Mouse (Mus musculus) limb, embryonic 11.5 days (tissue): ENCODE measurements around the gene B4galt2. TPM values are rescaled to one million over a fixed set of nuclear protein-coding genes. Genes with fewer than 3 reads are reported as not detected.

Source experiments
- ATAC-seq: fragments of 200-750 bp; cut with Nextera tagmentation; 2 replicates; pipeline ENCODE4 v1.8.0; 2017; ENCODE audit warnings: low read depth; ENCODE audit not compliant: insufficient number of reproducible peaks, low FRiP score, low TSS enrichment
- DNase-seq: peaks from one replicate; pipeline ENCODE4 v3.0.0-alpha.2; 2015; ENCODE audit warnings: low spot score
- H3K27ac ChIP-seq: fragments of 300-500 bp; sonication (generic); replicated peaks from 2 replicates; pipeline ENCODE4 v1.5.1; 2014; ENCODE audit warnings: low read depth, mild to moderate bottlenecking, low read length
- H3K27me3 ChIP-seq: fragments of 300-500 bp; sonication (generic); 2 replicates; pipeline ENCODE4 v1.6.1; 2014; ENCODE audit warnings: mild to moderate bottlenecking, low read length, mixed read lengths; ENCODE audit not compliant: control insufficient read depth, insufficient read depth
- H3K36me3 ChIP-seq: fragments of 300-500 bp; sonication (generic); 2 replicates; pipeline ENCODE4 v1.6.1; 2014; ENCODE audit warnings: mild to moderate bottlenecking, low read length, moderate library complexity, mixed read lengths; ENCODE audit not compliant: control insufficient read depth, insufficient read depth
- H3K4me1 ChIP-seq: fragments of 300-500 bp; sonication (generic); 2 replicates; pipeline ENCODE4 v1.6.1; 2014; ENCODE audit warnings: low read length, mixed read lengths; ENCODE audit not compliant: control insufficient read depth, insufficient read depth
- H3K4me2 ChIP-seq: fragments of 300-500 bp; sonication (generic); 2 replicates; pipeline ENCODE4 v1.6.1; 2014; ENCODE audit warnings: low read depth, mild to moderate bottlenecking, moderate library complexity; ENCODE audit not compliant: severe bottlenecking
- H3K4me3 ChIP-seq: fragments of 300-500 bp; sonication (generic); 2 replicates; pipeline ENCODE4 v1.5.1; 2014; ENCODE audit warnings: low read depth, low read length
- H3K9ac ChIP-seq: fragments of 300-500 bp; sonication (generic); 2 replicates; pipeline ENCODE4 v1.6.1; 2014; ENCODE audit warnings: mild to moderate bottlenecking, low read length
- H3K9me3 ChIP-seq: fragments of 300-500 bp; sonication (generic); 2 replicates; pipeline ENCODE4 v1.6.1; 2016; ENCODE audit warnings: low read length; ENCODE audit not compliant: control insufficient read depth
- WGBS: fragments of 180-500 bp; shearing (Covaris S2); extraction: QIAGEN DNeasy Blood & Tissue Kit; methylation state at CpG from one replicate; pipeline ENCODE4 v1.1.7; 2014; 5-methylcytosine and 5-hydroxymethylcytosine counted together
- polyA plus RNA-seq: library from polyadenylated mRNA; unstranded; fragments of >200 nt; fragmentation: Nextera tagmentation; extraction: Ambion mirVana; gene quantifications from 2 replicates; pipeline ENCODE4 v1.2.1, GENCODE M21; 2014

Gene B4galt2
- polyA plus RNA-seq, 1 experiment from 2014 or later = 26.7 TPM

- no peak overlapping the region for H3K27ac ChIP-seq
- no peak for ATAC-seq
- H3K4me2 ChIP-seq = no peak overlapping the region; the same call in 1 of the 2 replicates
- no peaks in the 10 kb centered on the region for H3K36me3 ChIP-seq
- H3K27me3 ChIP-seq = no peaks in the 10 kb centered on the region
- H3K4me3 ChIP-seq = no peak overlapping the region; the same call in 1 of the 2 replicates
- no peak overlapping the region for H3K9ac ChIP-seq
- 68% methylated on average over 4 of the region's 4 CpGs for WGBS
- no peaks in the 10 kb centered on the region for H3K9me3 ChIP-seq
- peaks cover 14% of the 10 kb centered on the region for H3K4me1 ChIP-seq
- no peak for DNase-seq
Measured at GRCm38 (mm10) chr4:117837271-117837670, 46.0 kb downstream of the B4galt2 start.

GRCm38 (mm10) chr4:117836204-117836767 lies 47.0 kb downstream of the B4galt2 start:
- peak; percentile 90 for ATAC-seq

GRCm38 (mm10) chr4:117835531-117836111 lies 47.7 kb downstream of the B4galt2 start:
- ATAC-seq (peak; percentile 27; the same call in 1 of the 2 replicates), DNase-seq (no peak)
- peaks cover 14% of the 10 kb centered on the region for H3K4me1 ChIP-seq
- H3K27me3 ChIP-seq = no peaks in the 10 kb centered on the region
- peak overlapping the region; percentile 68 for H3K27ac ChIP-seq
- peak overlapping the region; percentile 87 for H3K9ac ChIP-seq
- no peaks in the 10 kb centered on the region for H3K36me3 ChIP-seq
- peak overlapping the region; percentile 92 for H3K4me2 ChIP-seq
- WGBS = 0% methylated on average over 57 of the region's 60 CpGs
- no peaks in the 10 kb centered on the region for H3K9me3 ChIP-seq
- H3K4me3 ChIP-seq = peak overlapping the region; percentile 85

More at GRCm38 (mm10) chr4:117836204-117836767, 47.0 kb downstream of the B4galt2 start:
- H3K4me3 ChIP-seq = peak overlapping the region; percentile 85
- peak; percentile 93 for DNase-seq
- peak overlapping the region; percentile 68 for H3K27ac ChIP-seq
- peak overlapping the region; percentile 87 for H3K9ac ChIP-seq
- H3K9me3 ChIP-seq = no peaks in the 10 kb centered on the region
- H3K27me3 ChIP-seq = no peaks in the 10 kb centered on the region
- peaks cover 14% of the 10 kb centered on the region for H3K4me1 ChIP-seq
- peak overlapping the region; percentile 92 for H3K4me2 ChIP-seq
- H3K36me3 ChIP-seq = no peaks in the 10 kb centered on the region
- WGBS = under 1% methylated on average over 45 of the region's 48 CpGs

- DNase-seq = peak; percentile 85
- Histone ChIP-seq H3K27ac (peak overlapping the region; percentile 68), H3K36me3 (no peaks in the 10 kb centered on the region), H3K9ac (peak overlapping the region; percentile 87), H3K4me2 (peak overlapping the region; percentile 92), H3K9me3 (no peaks in the 10 kb centered on the region), H3K4me1 (peaks cover 14% of the 10 kb centered on the region), H3K4me3 (peak overlapping the region; percentile 85), H3K27me3 (no peaks in the 10 kb centered on the region)
- peak; percentile 63 for ATAC-seq
- under 1% methylated on average over 36 of the region's 36 CpGs for WGBS
Measured at GRCm38 (mm10) chr4:117834845-117835530, 48.3 kb downstream of the B4galt2 start.

- 20% methylated on average over 3 of the region's 3 CpGs for WGBS
- no peaks in the 10 kb centered on the region for H3K36me3 ChIP-seq
- H3K4me3 ChIP-seq = peak within 1 kb of the TSS; percentile 85
- no peaks in the 10 kb centered on the region for H3K9me3 ChIP-seq
- H3K27me3 ChIP-seq = no peaks in the 10 kb centered on the region
- H3K9ac ChIP-seq = peak within 1 kb of the TSS; percentile 87
- peaks cover 14% of the 10 kb centered on the region for H3K4me1 ChIP-seq
- peak within 1 kb of the TSS; percentile 68 for H3K27ac ChIP-seq
- ATAC-seq (no peak; the same call in 1 of the 2 replicates), DNase-seq (no peak)
- H3K4me2 ChIP-seq = peak within 1 kb of the TSS; percentile 92
Measured at GRCm38 (mm10) chr4:117834457-117834844, 48.8 kb downstream of the B4galt2 start, which contains the start of gene Slc6a9. TSS of gene Slc6a9 (plus strand) at chr4:117834506.

DNA sequence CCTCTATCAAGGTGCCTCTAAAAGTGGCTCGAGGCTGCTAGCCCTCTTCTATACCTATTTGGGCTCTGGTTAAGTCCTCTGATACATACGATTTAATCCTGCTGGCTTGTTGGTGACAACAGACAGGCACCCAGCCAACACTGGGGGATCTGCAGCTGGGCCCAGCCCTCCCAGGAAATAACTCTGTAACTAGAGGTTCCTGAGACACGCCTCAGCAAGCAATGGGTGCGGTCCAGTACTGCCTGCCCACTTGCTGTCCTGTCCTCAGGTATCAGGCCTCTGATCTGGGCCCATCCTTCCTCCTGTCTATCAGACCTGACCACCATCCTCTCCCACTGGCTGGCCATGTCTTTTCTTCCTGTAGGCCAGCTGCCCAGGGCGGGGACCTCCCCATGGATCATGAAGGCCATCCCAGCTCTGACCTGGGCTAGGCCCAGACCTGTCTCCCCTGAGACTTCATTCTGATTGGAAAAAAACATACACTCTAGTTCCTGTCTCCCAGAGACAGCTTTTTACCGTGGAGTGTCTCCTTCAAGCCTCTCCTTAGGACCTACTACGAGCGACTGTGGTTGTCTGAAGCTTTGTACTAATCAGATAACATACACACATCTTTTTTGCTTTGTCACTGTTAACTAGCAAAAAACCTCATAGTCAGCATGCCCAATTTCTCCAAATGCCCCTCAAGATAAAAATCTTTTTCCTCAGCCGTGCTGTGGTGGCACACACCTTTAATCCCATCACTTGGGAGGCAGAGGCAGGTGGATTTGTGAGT lies 51.2 kb downstream of the B4galt2 start:
- Histone ChIP-seq H3K27me3 (no peaks in the 10 kb centered on the region), H3K9me3 (no peaks in the 10 kb centered on the region), H3K4me1 (peaks cover 13% of the 10 kb centered on the region), H3K4me3 (no peak overlapping the region), H3K36me3 (no peaks in the 10 kb centered on the region), H3K9ac (no peak overlapping the region), H3K27ac (no peak overlapping the region), H3K4me2 (no peak overlapping the region)
- DNase-seq (no peak), ATAC-seq (no peak)
- WGBS = 78% methylated on average over 9 of the region's 9 CpGs

DNA sequence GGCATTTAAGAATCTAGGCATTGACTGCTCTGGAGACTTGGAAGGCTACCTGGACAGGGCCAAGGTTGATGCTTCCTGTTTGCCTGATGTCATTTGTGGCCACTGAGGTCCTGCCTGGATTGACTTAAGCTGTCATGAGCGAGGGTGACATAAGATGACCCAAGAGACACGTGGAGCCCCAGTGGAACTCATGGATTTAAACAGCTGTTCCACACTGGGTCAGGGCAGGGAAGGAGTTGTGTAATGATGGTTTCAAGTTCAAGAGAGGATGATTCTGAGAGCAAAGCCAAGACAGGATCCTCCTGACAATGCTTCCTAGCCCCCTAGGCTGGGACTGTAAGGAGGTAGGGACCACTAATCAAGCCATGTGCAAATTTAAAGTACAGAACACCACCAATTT lies 51.8 kb downstream of the B4galt2 start:
- Histone ChIP-seq H3K36me3 (no peaks in the 10 kb centered on the region), H3K4me2 (no peak overlapping the region), H3K9ac (no peak overlapping the region), H3K9me3 (no peaks in the 10 kb centered on the region), H3K4me3 (no peak overlapping the region), H3K4me1 (peaks cover 9% of the 10 kb centered on the region), H3K27ac (no peak overlapping the region), H3K27me3 (no peaks in the 10 kb centered on the region)
- 68% methylated on average over 2 of the region's 2 CpGs for WGBS
- no peak for DNase-seq
- no peak for ATAC-seq

GRCm38 (mm10) chr4:117830801-117831200 lies 52.5 kb downstream of the B4galt2 start:
- Histone ChIP-seq H3K4me3 (no peak overlapping the region), H3K9ac (no peak overlapping the region), H3K9me3 (no peaks in the 10 kb centered on the region), H3K27me3 (no peaks in the 10 kb centered on the region), H3K27ac (no peak overlapping the region), H3K36me3 (no peaks in the 10 kb centered on the region), H3K4me1 (peaks cover 9% of the 10 kb centered on the region), H3K4me2 (no peak overlapping the region)
- ATAC-seq (no peak), DNase-seq (no peak)
- 87% methylated on average over 9 of the region's 9 CpGs for WGBS
